Mouse (Mus musculus): ENCODE results near the gene Ric8a. TPM values are rescaled to one million over a fixed set of nuclear protein-coding genes. Genes with fewer than 3 reads are reported as not detected.

Ric8a gene
- polyA plus RNA-seq, 1 experiment = 138 TPM

DNA sequence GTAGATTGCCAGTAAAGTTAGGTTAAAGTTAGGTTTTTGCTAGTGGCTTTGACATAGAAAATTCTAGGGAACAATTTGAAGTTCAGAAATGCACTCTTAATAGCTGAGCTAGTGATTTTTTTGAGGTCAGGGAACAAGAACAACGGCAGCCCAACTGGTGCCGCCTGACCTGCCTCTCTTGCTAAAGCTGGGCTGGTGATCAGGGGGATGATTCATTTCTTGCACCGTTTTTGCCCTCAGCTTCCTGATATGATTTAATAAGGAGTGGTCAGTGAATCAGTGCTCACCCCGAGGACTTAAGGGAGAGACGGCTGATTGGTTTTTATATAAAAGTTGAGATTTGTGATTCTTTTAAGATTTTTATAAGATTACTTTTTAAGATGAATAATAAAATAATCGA lies 25.3 kb upstream of the Ric8a start:
- TF ChIP-seq POLR2A (IDR thresholded peaks at IDR 0.05; ENCODE audit: borderline replicate concordance, extremely low read depth, low read depth, low read length) (no peak), CTCF (IDR thresholded peaks at IDR 0.05; ENCODE audit: insufficient read depth, low read length) (no peak)
- WGBS = 52% methylated on average over 6 of the region's 6 CpGs
- H3K4me1 ChIP-seq (ENCODE audit: control insufficient read depth, insufficient read depth, low read length) = 0 out of 2 replicates have a peak, but pooled peaks cover 2% of the 10 kb centered on the region
- no peak for DNase-seq
- no peak overlapping the region for H3K4me3 ChIP-seq (replicated peaks; ENCODE audit: extremely low read depth, low read depth, low read length)

DNA sequence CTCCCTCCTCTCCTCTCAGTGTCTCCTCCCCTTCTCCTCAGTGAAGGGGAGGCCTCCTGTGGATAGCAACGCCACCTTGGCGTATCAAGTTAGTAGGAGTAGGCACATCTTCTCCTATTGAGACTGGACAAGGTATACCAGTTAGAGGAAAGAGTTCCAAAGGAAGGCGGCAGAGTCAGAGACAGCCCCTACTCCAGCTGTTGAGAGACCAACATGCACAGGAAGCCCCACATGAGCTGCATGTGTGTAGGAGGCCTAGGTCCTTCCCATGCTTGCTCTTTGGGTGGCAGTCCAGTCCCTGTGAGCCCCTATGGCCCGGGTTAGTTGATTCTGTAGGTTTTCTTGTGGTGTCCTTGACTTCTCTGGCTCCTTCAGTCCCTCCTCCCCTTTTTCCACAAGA lies 23.4 kb upstream of the Ric8a start:
- TF ChIP-seq CTCF (IDR thresholded peaks at IDR 0.05; ENCODE audit: insufficient read depth, low read length) (no peak), POLR2A (IDR thresholded peaks at IDR 0.05; ENCODE audit: borderline replicate concordance, extremely low read depth, low read depth, low read length) (no peak)
- no peak for DNase-seq
- no peaks in the 10 kb centered on the region for H3K4me1 ChIP-seq (ENCODE audit: control insufficient read depth, insufficient read depth, low read length)
- 84% methylated on average over 4 of the region's 4 CpGs for WGBS
- no peak overlapping the region for H3K4me3 ChIP-seq (replicated peaks; ENCODE audit: extremely low read depth, low read depth, low read length)

DNA sequence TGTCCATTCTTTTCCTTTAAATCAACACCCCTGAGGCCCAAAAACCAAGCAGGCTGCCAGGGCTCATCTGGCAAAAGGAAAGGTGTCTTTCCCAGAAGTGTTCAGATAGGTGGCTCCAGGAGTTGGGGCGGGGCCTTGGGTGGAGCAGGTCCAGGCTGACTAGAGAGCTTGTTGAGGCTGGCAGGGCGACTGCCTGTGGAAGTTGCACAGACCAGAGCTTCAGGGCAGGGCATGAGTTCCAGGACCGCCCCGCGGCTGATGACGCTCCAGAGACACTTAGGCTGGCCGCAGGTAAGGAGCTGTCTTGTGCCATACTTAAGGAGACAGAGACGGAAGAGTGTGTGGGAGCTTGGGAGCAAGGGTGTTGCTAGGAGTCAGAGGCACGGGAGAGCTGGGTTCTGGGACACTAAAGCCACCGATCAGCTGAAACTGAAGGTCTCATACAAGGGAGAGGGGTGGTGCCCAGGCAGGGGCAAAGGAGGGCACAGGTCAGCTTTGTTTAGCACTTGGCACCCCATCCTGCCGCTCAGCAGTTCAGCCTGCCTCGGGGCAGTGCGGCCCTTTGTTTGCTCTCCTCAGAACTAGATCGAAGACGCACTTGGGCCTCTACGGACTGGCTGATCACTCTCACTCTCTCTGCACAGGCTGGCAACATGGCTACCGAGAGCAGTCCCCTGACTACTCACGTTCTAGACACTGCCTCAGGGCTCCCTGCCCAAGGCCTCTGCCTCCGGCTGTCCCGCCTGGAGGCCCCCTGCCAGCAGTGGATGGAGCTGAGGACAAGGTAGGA lies 21.6 kb upstream of the Ric8a start, which contains the start of gene Urah:
Urah (plus strand) TSS at position 51 of the 790 bp plus-strand sequence.
- Histone ChIP-seq H3K4me3 (replicated peaks; ENCODE audit: extremely low read depth, low read depth, low read length) (peak within 1 kb of the TSS; percentile 20), H3K4me1 (ENCODE audit: control insufficient read depth, insufficient read depth, low read length) (no peaks in the 10 kb centered on the region)
- TF ChIP-seq POLR2A (IDR thresholded peaks at IDR 0.05; ENCODE audit: borderline replicate concordance, extremely low read depth, low read depth, low read length) = no peak
- 43% methylated on average over 20 of the region's 20 CpGs for WGBS
- DNase-seq = peak; percentile 52

DNA sequence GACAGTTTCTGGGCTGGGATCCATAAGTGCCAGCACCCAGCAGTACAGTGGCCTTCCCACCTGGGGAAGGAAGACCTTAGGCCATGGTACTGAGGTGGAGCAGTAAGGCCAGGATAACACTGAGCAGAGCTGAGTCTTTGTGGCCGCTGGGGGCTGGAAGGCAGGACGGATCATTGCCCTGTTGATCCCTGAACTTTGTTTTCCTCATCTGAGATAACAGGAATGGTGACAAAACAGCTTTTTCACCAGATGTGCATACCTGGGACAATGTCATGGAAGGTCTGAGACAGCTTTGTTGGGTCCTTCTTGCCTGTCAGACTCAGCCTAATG lies 21.0 kb upstream of the Ric8a start:
- DNase-seq = no peak
- H3K4me1 ChIP-seq (ENCODE audit: control insufficient read depth, insufficient read depth, low read length) = no peaks in the 10 kb centered on the region
- WGBS = 73% methylated on average over 2 of the region's 2 CpGs
- H3K4me3 ChIP-seq (replicated peaks; ENCODE audit: extremely low read depth, low read depth, low read length) = peak overlapping the region; percentile 20
- TF ChIP-seq POLR2A (IDR thresholded peaks at IDR 0.05; ENCODE audit: borderline replicate concordance, extremely low read depth, low read depth, low read length) = no peak
- TF ChIP-seq CTCF (IDR thresholded peaks at IDR 0.05; ENCODE audit: insufficient read depth, low read length) = no peak

DNA sequence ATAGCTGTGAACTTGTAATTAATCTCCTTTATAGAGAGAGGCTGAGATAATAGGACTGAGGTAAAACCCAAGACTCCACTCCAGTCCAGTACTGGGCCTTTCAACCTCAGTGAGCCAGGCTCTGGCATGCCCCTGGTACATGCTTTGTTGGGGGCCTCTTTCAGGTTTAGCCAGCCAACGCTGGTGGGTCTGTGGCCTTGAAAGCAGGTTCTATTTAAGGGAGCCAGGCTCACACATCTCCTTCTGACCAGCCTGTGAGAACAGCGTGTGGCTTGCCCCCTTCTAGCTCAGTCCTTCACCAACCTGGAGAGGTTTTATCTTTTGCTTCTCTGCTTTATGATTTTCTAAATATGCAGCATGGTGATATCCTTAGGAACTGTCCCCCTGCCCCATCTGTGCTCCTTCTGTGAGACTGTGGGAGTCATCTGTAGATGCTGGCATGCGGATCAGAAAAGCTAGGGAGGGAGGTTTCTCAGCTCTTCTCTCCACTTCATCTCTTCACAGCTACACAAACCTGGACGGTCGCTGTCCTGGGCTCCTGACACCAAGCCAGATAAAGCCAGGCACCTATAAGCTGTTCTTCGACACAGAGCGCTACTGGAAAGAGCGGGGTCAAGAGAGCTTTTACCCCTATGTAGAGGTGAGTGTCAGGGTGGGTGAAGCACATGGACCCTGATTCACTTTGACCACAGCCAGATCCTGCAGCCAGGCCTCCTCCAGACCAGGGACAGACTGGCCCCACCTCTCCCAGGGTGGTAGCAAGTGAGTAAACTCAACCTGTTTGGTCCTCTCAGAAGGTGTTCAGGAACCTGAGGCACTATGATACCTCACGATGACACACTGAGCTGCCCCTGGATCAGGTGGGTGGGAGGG lies 20.3 kb upstream of the Ric8a start:
- Histone ChIP-seq H3K4me1 (ENCODE audit: control insufficient read depth, insufficient read depth, low read length) (0 out of 2 replicates have a peak, but pooled peaks cover 3% of the 10 kb centered on the region), H3K4me3 (replicated peaks; ENCODE audit: extremely low read depth, low read depth, low read length) (no peak overlapping the region)
- TF ChIP-seq POLR2A (IDR thresholded peaks at IDR 0.05; ENCODE audit: borderline replicate concordance, extremely low read depth, low read depth, low read length) = no peak
- no peak for TF ChIP-seq CTCF (IDR thresholded peaks at IDR 0.05; ENCODE audit: insufficient read depth, low read length)
- WGBS = 81% methylated on average over 9 of the region's 9 CpGs
- no peak for DNase-seq

DNA sequence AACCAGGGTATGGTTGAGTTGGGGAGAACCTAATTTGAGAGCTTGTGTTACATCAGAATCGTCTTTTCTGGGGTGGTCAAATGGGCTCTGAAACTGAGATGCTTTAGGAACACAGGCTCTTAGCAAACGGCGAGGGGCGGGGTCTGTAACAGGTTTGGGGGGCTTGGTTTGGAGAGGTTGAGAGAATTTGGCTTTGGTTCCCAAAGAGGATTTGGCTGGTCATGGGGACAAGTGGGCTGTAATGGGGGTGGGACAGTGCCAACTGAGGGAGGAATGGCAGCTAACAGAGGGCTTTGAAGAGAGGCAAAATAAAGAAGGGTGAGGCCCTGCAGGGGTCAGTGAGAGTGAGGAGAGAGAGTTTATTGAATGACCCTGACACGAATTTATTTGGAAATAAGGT lies 17.2 kb upstream of the Ric8a start:
- DNase-seq = no peak
- WGBS = 59% methylated on average over 5 of the region's 5 CpGs
- no peak overlapping the region for H3K4me3 ChIP-seq (replicated peaks; ENCODE audit: extremely low read depth, low read depth, low read length)
- no peak for TF ChIP-seq CTCF (IDR thresholded peaks at IDR 0.05; ENCODE audit: insufficient read depth, low read length)
- no peak for TF ChIP-seq POLR2A (IDR thresholded peaks at IDR 0.05; ENCODE audit: borderline replicate concordance, extremely low read depth, low read depth, low read length)
- 0 out of 2 replicates have a peak, but pooled peaks cover 3% of the 10 kb centered on the region for H3K4me1 ChIP-seq (ENCODE audit: control insufficient read depth, insufficient read depth, low read length)

DNA sequence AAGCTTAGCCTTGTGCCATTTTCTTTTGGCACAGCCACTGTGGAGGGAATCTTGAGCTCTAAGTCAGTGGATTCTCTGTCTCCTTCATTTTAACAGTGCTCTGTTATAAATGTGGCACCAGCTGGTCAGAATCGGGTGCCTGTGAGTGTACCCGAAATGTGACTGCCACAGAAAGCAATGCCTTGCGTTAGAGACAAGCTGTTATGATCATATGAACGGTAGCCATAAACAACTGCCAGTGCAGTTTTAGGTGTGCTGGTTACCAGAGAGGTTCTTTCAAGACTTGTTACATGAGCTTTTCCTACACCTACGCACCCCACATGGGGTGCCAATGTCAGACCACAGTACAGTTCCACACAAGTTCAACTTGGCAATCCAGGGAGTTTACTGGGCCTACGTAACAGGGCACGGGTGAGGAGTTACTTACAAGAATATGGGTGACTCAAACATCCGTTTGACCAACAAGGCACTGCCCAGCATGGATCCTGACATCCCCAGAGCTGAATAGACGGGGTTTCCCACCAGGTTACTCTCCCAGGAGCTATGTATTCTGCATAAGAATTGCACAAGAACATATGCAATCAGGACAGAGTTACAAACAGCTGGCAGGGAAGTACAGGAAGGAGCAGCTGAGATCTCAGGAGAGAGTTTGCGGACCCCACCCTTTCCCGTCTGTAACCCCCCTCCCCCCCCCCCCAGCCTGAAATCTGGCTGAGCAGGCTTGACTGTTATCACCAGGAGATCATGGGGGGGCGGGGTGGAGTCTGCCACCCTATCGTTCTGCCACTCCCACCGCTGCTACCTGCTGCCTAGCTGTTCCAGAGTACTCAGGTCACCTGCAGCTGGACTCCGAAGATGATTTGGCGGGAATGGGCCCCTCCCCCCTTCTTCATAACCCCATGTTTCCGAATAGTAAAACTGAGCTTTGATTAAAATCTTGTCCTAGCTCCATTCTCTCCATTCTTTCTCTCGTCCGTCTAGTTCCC lies 15.7 kb upstream of the Ric8a start:
- TF ChIP-seq POLR2A (IDR thresholded peaks at IDR 0.05; ENCODE audit: borderline replicate concordance, extremely low read depth, low read depth, low read length) (no peak), CTCF (IDR thresholded peaks at IDR 0.05; ENCODE audit: insufficient read depth, low read length) (no peak)
- no peak overlapping the region for H3K4me3 ChIP-seq (replicated peaks; ENCODE audit: extremely low read depth, low read depth, low read length)
- WGBS = 29% methylated on average over 19 of the region's 19 CpGs
- DNase-seq = no peak
- peaks cover 3% of the 10 kb centered on the region; the same call in 1 of the 2 replicates for H3K4me1 ChIP-seq (ENCODE audit: control insufficient read depth, insufficient read depth, low read length)

DNA sequence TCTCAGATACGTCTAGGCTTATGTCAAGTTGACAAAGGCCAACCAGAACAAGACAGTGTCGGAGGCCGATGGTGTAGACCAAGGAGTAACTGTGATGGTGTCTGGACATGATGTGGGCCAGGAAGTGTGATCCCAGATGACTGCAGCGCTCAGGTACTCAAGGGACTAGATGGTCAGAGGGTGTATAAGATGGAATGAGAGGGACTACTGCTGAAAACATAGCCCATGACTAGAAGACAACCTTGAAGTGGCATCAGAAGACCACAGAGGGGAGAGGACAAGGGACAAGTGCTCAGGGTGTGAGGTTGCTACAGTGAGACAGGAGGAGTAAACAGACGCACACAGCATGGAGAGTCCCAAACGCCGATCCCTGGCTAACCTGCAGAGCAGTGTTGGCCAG lies 13.0 kb upstream of the Ric8a start:
- DNase-seq = no peak
- WGBS = 67% methylated on average over 7 of the region's 7 CpGs
- Histone ChIP-seq H3K4me1 (ENCODE audit: control insufficient read depth, insufficient read depth, low read length) (peaks cover 3% of the 10 kb centered on the region; the same call in 1 of the 2 replicates), H3K4me3 (replicated peaks; ENCODE audit: extremely low read depth, low read depth, low read length) (no peak overlapping the region)
- no peak for TF ChIP-seq POLR2A (IDR thresholded peaks at IDR 0.05; ENCODE audit: borderline replicate concordance, extremely low read depth, low read depth, low read length)

Measured in lung, adult 2 months (tissue).